Mouse (Mus musculus) Patski (cell line): Measurements from ENCODE around the gene Naa80. TPM values are rescaled to one million over a fixed set of nuclear protein-coding genes. Genes with fewer than 3 reads are reported as not detected.

Experiments
- ATAC-seq: fragments of 100-300 bp; one replicate; pipeline ENCODE4 v1.8.0; 2021
- CTCF ChIA-PET: fragments of 350-600 bp; sonication (Branson Sonifier 250); formaldehyde crosslinking; loops from one replicate; lab custom pipeline; 2022; ENCODE audit warnings: inconsistent platforms; lab: Charles Lee
- POLR2A ChIA-PET: fragments of 350-600 bp; sonication (Branson Sonifier 250); formaldehyde crosslinking; loops from one replicate; lab custom pipeline; 2022; ENCODE audit warnings: antibody characterized with exemption, inconsistent platforms; lab: Charles Lee
- DNase-seq: peaks from one replicate; pipeline ENCODE4 v3.0.0-alpha.2; 2011; ENCODE audit warnings: low read depth, low spot score
- H3K27me3 ChIP-seq: fragments of 371-371 bp; one replicate; pipeline ENCODE4 v1.5.1; 2021
- CTCF ChIP-seq: fragments of 100-300 bp; IDR thresholded peaks from one replicate; pipeline ENCODE4 v1.5.1; 2021
- in situ Hi-C: fragments of 300-500 bp; cut with MboI; formaldehyde crosslinking; loops from 3 replicates; pipeline ENCODE4 v1.11.1; 2018; ENCODE audit warnings: low pct_unique_long_range_greater_than_20kb, mixed read lengths
- polyA plus RNA-seq: library from polyadenylated mRNA; unstranded; gene quantifications from one replicate; pipeline ENCODE4 v1.2.3, GENCODE M21; 2021

Gene Naa80
- polyA plus RNA-seq, 1 experiment from 2014 or later = 11.3 TPM

DNA sequence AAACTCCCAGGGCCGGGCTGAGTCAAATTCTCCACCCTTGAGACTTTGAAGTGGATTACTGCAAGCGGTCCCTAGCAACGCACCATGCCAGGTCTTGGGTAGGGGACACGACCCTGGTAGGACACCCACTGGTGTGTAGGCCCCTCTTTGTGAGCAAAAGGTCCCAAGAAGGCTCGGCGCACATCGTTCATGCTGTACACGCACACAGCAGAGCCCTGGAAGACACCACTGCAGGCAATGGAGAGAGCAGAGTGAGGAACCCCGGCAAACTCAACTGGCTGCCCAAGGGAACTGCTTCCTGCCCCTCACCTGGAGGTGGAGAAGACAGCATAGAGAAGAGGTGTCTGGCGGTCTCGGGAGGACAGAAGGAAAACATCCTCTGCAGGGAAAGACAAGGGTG, 22.6 kb downstream of the Naa80 start:
- ATAC-seq (no peak), DNase-seq (no peak)
- no peaks in the 10 kb centered on the region for H3K27me3 ChIP-seq
- in situ Hi-C loops = no loop called here
- CTCF ChIA-PET = interaction anchor here (1.7 to 6.4 kb wide), 3 partner anchors 11 to 44 kb away, joined by 7 to 59 read pairs (median 28); no protein-coding TSS in a partner anchor
- no peak for TF ChIP-seq CTCF
- POLR2A ChIA-PET = interaction anchor here (1.5 kb wide), 1 partner anchor 44 kb away, joined by 6 read pairs; no protein-coding TSS in a partner anchor

DNA sequence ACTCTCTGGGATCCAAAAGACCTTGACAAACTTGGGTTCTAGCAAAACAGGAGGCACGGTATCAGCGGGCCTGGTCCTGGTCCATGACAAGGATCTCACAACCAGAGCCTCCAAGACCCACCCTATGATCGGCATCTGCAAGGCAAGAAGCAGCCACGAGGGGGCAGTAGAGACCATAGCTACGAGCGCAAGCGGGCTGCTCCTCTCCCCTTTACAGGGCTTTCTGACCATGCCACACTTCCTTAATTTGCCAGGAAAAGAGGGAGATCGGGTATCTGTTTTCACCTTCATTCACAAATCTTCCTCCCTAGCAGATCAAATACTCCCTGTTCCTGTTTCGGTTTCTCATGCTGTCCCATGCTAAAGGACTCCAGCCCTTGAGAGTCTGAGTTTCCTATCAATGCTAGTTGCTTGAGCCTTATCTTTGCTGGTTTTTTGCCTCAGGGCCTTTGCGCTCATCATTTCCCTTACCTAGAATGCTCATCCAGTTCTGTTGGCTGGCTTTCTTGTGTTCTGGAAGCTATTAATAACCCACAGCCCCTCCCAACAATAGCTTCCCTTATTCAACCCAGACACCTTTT, 23.5 kb downstream of the Naa80 start:
- TF ChIP-seq CTCF = no peak
- ATAC-seq = no peak
- ChIA-PET POLR2A (interaction anchor here (0.5 kb wide), 1 partner anchor 160 kb away, joined by 3 read pairs; no protein-coding TSS in a partner anchor), CTCF (interaction anchor here (0.8 to 6.4 kb wide), 9 partner anchors 10 to 44 kb away, joined by 3 to 59 read pairs (median 4); no protein-coding TSS in a partner anchor)
- in situ Hi-C loops = no loop called here
- H3K27me3 ChIP-seq = no peaks in the 10 kb centered on the region
- no peak for DNase-seq

GRCm38 (mm10) chr9:107603251-107603650, 24.6 kb downstream of the Naa80 start:
- in situ Hi-C loops = no loop called here
- no peak for DNase-seq
- no peak for TF ChIP-seq CTCF
- CTCF ChIA-PET = interaction anchor here (1.3 to 6.4 kb wide), 4 partner anchors 9 to 42 kb away, joined by 4 to 59 read pairs (median 17); no protein-coding TSS in a partner anchor
- POLR2A ChIA-PET = no interaction called here
- no peak for ATAC-seq
- H3K27me3 ChIP-seq = no peaks in the 10 kb centered on the region

GRCm38 (mm10) chr9:107605041-107605661, 26.5 kb downstream of the Naa80 start:
- H3K27me3 ChIP-seq = no peaks in the 10 kb centered on the region
- TF ChIP-seq CTCF = no peak
- no peak for ATAC-seq
- POLR2A ChIA-PET = no interaction called here
- no peak for DNase-seq
- CTCF ChIA-PET = interaction anchor here (8.4 kb wide), 1 partner anchor 37 kb away, joined by 91 read pairs; no protein-coding TSS in a partner anchor
- in situ Hi-C loops = loop anchor here (5.0 kb wide), 2 partner anchors 37 to 72 kb away; partner anchors contain the start of gene Gnat1

DNA sequence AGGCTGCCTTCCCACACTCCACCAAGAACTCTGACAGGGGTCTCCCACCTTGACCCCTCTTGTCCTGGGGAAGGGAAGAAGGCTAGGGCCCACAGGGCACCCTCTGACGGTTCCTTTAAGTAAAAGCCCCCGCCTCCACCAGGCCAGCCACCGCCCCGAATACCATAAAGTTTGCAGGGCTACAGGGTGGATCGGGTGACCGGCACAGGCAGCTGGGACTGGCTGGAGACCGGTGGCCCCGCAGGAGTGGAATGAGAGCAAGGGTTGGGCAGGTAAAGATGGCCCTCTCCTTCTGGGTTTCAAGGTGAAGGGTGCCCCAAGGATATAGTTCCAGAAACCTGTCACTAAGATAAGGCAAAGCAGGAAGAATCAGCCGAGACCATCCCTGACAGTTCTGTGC, 27.9 kb downstream of the Naa80 start:
- POLR2A ChIA-PET = no interaction called here
- DNase-seq = no peak
- in situ Hi-C loops = loop anchor here (5.0 kb wide), 2 partner anchors 36 to 71 kb away; partner anchors contain the start of gene Gnat1
- ATAC-seq = no peak
- CTCF ChIA-PET = interaction anchor here (8.4 kb wide), 1 partner anchor 36 kb away, joined by 91 read pairs; no protein-coding TSS in a partner anchor
- TF ChIP-seq CTCF = no peak
- H3K27me3 ChIP-seq = no peaks in the 10 kb centered on the region

DNA sequence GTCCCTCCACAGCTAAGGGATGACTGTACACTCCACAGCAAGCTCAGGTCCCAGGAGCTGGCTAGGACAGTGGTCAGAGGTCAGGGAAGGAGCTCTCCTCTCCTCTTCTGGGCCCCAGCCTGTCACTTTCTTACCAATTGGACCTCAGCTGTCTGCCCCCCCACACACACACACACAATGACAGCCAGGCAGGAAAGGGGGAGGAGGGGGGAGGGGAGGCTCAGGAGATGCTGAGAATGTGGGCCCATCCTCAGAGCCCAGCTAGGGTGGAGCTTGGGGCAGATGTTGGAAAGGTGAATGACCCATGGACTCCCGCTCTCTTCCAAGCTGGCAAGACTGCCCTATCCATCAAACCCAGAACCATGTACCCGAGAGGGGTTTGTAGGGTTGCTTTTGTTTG, 28.3 kb downstream of the Naa80 start:
- in situ Hi-C loops = loop anchor here (5.0 kb wide), 2 partner anchors 35 to 70 kb away; partner anchors contain the start of gene Gnat1
- CTCF ChIA-PET = interaction anchor here (8.4 kb wide), 1 partner anchor 35 kb away, joined by 91 read pairs; no protein-coding TSS in a partner anchor
- ATAC-seq = no peak
- TF ChIP-seq CTCF = no peak
- no peak for DNase-seq
- POLR2A ChIA-PET = no interaction called here
- no peaks in the 10 kb centered on the region for H3K27me3 ChIP-seq

DNA sequence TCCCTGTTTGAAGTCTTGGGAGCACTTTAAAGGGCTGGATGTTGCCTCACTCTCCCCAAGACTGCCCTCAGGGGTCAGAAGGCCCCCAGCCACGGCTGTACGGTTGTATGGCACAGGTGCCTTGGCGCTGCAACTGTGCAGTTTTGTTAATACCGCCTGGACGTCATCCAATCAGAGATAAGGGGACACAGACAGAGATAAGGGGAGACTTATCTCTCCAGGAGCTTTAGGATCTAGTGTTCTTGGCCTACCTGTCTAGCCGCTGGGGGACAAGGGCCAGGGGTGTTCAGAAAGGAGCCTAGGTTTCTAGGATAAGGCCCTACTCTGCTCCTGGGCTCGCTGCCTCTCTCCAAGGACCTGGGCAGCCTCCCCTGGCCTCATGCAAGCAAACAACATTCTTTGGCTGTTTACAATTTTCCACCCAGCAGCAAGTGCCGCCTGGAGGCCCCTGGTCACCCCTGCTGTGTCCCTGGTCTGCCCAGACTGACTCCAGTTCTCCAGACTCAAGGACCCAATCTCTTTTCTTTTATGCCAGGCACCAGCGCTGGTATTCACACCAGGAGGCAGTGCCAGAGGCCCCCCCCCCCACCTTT, 29.1 kb downstream of the Naa80 start:
- in situ Hi-C loops = loop anchor here (5.0 kb wide), 2 partner anchors 35 to 70 kb away; partner anchors contain the start of gene Gnat1
- TF ChIP-seq CTCF = no peak
- no peaks in the 10 kb centered on the region for H3K27me3 ChIP-seq
- ChIA-PET POLR2A (interaction anchor here (0.6 kb wide), 3 partner anchors 10 to 790 kb away, joined by 3 read pairs; no protein-coding TSS in a partner anchor), CTCF (interaction anchor here (8.4 kb wide), 1 partner anchor 35 kb away, joined by 91 read pairs; no protein-coding TSS in a partner anchor)
- DNase-seq = no peak
- ATAC-seq = no peak

DNA sequence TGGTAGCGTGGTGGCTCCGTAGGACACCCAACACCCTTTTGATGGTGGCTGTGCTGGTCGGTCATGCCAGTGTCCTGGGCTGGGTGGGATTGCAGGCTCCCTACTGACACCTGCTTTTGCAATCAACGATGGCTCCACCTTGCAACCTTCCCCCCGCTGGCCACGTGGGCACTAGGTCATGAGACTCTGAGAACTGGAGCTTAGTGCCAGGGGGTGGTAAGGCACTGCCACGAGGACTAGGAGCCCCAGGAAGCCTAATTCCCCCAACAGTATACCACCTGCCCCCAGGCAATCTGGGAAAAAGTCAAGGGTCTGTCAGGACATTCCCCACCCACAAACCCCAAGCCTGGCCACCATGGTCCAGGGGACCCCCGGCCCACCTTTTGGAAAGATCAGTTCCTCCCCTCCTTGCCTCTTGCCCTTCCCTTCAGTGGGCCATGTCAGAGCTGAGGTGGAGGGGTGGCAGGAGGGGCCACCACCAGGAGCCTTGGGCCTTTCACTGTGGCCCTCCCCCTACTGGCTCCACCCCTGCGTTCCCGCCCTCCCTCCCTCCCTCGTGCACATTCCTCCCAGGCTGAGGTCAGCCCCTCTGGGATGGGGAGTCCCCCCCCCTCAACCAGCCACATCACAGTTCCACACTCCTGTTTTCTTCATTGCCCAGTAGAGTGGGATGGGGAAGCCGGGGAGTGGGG, 30.2 kb downstream of the Naa80 start, which contains the start of gene Sema3b:
Gene Sema3b (minus strand): TSS at position 489 of the 692 bp plus-strand sequence.
- POLR2A ChIA-PET = interaction anchor here (0.6 to 0.9 kb wide), 3 partner anchors 22 to 791 kb away, joined by 3 read pairs; no protein-coding TSS in a partner anchor

DNA sequence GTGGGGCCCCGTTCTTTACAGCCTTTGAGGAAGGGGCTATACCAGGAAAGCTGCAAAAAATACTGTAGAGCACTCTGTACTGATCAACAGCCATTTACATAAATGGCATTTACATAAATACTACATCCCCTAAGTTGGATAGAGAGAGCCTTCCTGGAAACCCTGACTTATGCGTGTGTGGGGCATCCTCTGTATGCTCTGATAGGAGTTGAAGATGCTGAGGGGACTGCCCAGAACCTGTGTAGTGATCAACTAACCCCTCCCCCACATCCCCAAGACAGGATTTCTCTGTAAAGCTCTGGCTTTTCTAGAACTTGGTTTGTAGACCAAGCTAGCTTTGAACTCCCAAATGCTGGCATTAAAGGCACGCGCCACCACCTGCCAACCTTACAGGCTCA, 30.7 kb downstream of the Naa80 start:
- ATAC-seq (no peak), DNase-seq (no peak)
- ChIA-PET CTCF (interaction anchor here (1.1 to 8.4 kb wide), 4 partner anchors 10 to 129 kb away, joined by 3 to 91 read pairs (median 4); partner anchors contain the start of gene Slc38a3), POLR2A (interaction anchor here (0.7 to 0.9 kb wide), 2 partner anchors 21 to 35 kb away, joined by 3 read pairs; no protein-coding TSS in a partner anchor)
- in situ Hi-C loops = loop anchor here (5.0 kb wide), 2 partner anchors 33 to 68 kb away; partner anchors contain the start of gene Gnat1
- TF ChIP-seq CTCF = no peak
- no peaks in the 10 kb centered on the region for H3K27me3 ChIP-seq

More for the DNA sequence above, 30.2 kb downstream of the Naa80 start, which contains the start of gene Sema3b:
- in situ Hi-C loops = loop anchor here (5.0 kb wide), 2 partner anchors 33 to 68 kb away; partner anchors contain the start of gene Gnat1
- DNase-seq = no peak
- CTCF ChIA-PET = interaction anchor here (1.3 to 8.4 kb wide), 2 partner anchors 33 to 129 kb away, joined by 4 to 91 read pairs; no protein-coding TSS in a partner anchor
- ATAC-seq = peak; percentile 29
- TF ChIP-seq CTCF = no peak
- H3K27me3 ChIP-seq = no peaks in the 10 kb centered on the region
